Mouse (Mus musculus): ENCODE data around the gene Nudt14. TPM values are rescaled to one million over a fixed set of nuclear protein-coding genes. Genes with fewer than 3 reads are reported as not detected.

Nudt14 gene
- total and polyA plus RNA-seq, 2 experiments, result 21.2 to 29.3 TPM

- no peak for DNase-seq (ENCODE audit: extremely low read depth, low read depth, low spot score)
- Histone ChIP-seq H3K27me3 (ENCODE audit: control insufficient read depth, insufficient read depth, low read length) (no peaks in the 10 kb centered on the region), H3K36me3 (ENCODE audit: control insufficient read depth, insufficient read depth, low read length) (no peaks in the 10 kb centered on the region), H3K79me2 (ENCODE audit: control insufficient read depth, insufficient read depth, low read length) (no peaks in the 10 kb centered on the region), H3K4me1 (ENCODE audit: control insufficient read depth, insufficient read depth, low read length) (peaks cover 7% of the 10 kb centered on the region; the same call in 1 of the 2 replicates), H3K4me3 (ENCODE audit: insufficient read depth, low read depth, low read length) (no peak overlapping the region), H3K27ac (replicated peaks; ENCODE audit: insufficient read depth, low read depth, low read length) (no peak overlapping the region), H3K9ac (ENCODE audit: low read depth, low read length) (no peak overlapping the region)
- WGBS, result 89% methylated on average over 10 of the region's 10 CpGs
- no peak for TF ChIP-seq CTCF (IDR thresholded peaks at IDR 0.05; ENCODE audit: low read depth, low read length)
- TF ChIP-seq POLR2A (IDR thresholded peaks at IDR 0.05; ENCODE audit: extremely low read depth, insufficient read depth, low read length), result no peak
Observed at GRCm38 (mm10) chr12:112938873-112939565, 2.9 kb downstream of the Nudt14 start.

GRCm38 (mm10) chr12:112938366-112938765, 3.6 kb downstream of the Nudt14 start:
- H3K4me1 ChIP-seq (ENCODE audit: control insufficient read depth, insufficient read depth, low read length), result peaks cover 7% of the 10 kb centered on the region; the same call in 1 of the 2 replicates
- H3K27me3 ChIP-seq (ENCODE audit: control insufficient read depth, insufficient read depth, low read length), result no peaks in the 10 kb centered on the region
- no peak for DNase-seq (ENCODE audit: extremely low read depth, low read depth, low spot score)
- H3K36me3 ChIP-seq (ENCODE audit: control insufficient read depth, insufficient read depth, low read length), result no peaks in the 10 kb centered on the region
- no peak overlapping the region for H3K9ac ChIP-seq (ENCODE audit: low read depth, low read length)
- WGBS, result 96% methylated on average over 10 of the region's 10 CpGs
- no peak overlapping the region for H3K4me3 ChIP-seq (ENCODE audit: insufficient read depth, low read depth, low read length)
- H3K79me2 ChIP-seq (ENCODE audit: control insufficient read depth, insufficient read depth, low read length), result no peaks in the 10 kb centered on the region
- TF ChIP-seq POLR2A (IDR thresholded peaks at IDR 0.05; ENCODE audit: extremely low read depth, insufficient read depth, low read length), result no peak
- no peak for TF ChIP-seq CTCF (IDR thresholded peaks at IDR 0.05; ENCODE audit: low read depth, low read length)
- H3K27ac ChIP-seq (replicated peaks; ENCODE audit: insufficient read depth, low read depth, low read length), result no peak overlapping the region

GRCm38 (mm10) chr12:112937906-112938305, 4.0 kb downstream of the Nudt14 start:
- no peaks in the 10 kb centered on the region for H3K79me2 ChIP-seq (ENCODE audit: control insufficient read depth, insufficient read depth, low read length)
- WGBS, result 86% methylated on average over 9 of the region's 9 CpGs
- DNase-seq (ENCODE audit: extremely low read depth, low read depth, low spot score), result no peak
- TF ChIP-seq POLR2A (IDR thresholded peaks at IDR 0.05; ENCODE audit: extremely low read depth, insufficient read depth, low read length) (no peak), CTCF (IDR thresholded peaks at IDR 0.05; ENCODE audit: low read depth, low read length) (no peak)
- H3K9ac ChIP-seq (ENCODE audit: low read depth, low read length), result no peak overlapping the region
- H3K36me3 ChIP-seq (ENCODE audit: control insufficient read depth, insufficient read depth, low read length), result no peaks in the 10 kb centered on the region
- peaks cover 7% of the 10 kb centered on the region; the same call in 1 of the 2 replicates for H3K4me1 ChIP-seq (ENCODE audit: control insufficient read depth, insufficient read depth, low read length)
- H3K27me3 ChIP-seq (ENCODE audit: control insufficient read depth, insufficient read depth, low read length), result no peaks in the 10 kb centered on the region
- H3K4me3 ChIP-seq (ENCODE audit: insufficient read depth, low read depth, low read length), result no peak overlapping the region
- H3K27ac ChIP-seq (replicated peaks; ENCODE audit: insufficient read depth, low read depth, low read length), result no peak overlapping the region

- Histone ChIP-seq H3K36me3 (ENCODE audit: control insufficient read depth, insufficient read depth, low read length) (no peaks in the 10 kb centered on the region), H3K27me3 (ENCODE audit: control insufficient read depth, insufficient read depth, low read length) (peaks cover 26% of the 10 kb centered on the region), H3K79me2 (ENCODE audit: control insufficient read depth, insufficient read depth, low read length) (no peaks in the 10 kb centered on the region), H3K9ac (ENCODE audit: low read depth, low read length) (no peak overlapping the region), H3K4me3 (ENCODE audit: insufficient read depth, low read depth, low read length) (no peak overlapping the region), H3K4me1 (ENCODE audit: control insufficient read depth, insufficient read depth, low read length) (no peaks in the 10 kb centered on the region; the same call in 1 of the 2 replicates), H3K27ac (replicated peaks; ENCODE audit: insufficient read depth, low read depth, low read length) (no peak overlapping the region)
- TF ChIP-seq POLR2A (IDR thresholded peaks at IDR 0.05; ENCODE audit: extremely low read depth, insufficient read depth, low read length) (no peak), CTCF (IDR thresholded peaks at IDR 0.05; ENCODE audit: low read depth, low read length) (no peak)
- WGBS, result 48% methylated on average over 7 of the region's 7 CpGs
- no peak for DNase-seq (ENCODE audit: extremely low read depth, low read depth, low spot score)
Observed at GRCm38 (mm10) chr12:112932647-112933046, 9.3 kb downstream of the Nudt14 start.

- no peak within 1 kb of the TSS for H3K27ac ChIP-seq (replicated peaks; ENCODE audit: insufficient read depth, low read depth, low read length)
- no peaks in the 10 kb centered on the region for H3K79me2 ChIP-seq (ENCODE audit: control insufficient read depth, insufficient read depth, low read length)
- no peak for DNase-seq (ENCODE audit: extremely low read depth, low read depth, low spot score)
- H3K27me3 ChIP-seq (ENCODE audit: control insufficient read depth, insufficient read depth, low read length), result peaks cover 26% of the 10 kb centered on the region
- no peaks in the 10 kb centered on the region for H3K36me3 ChIP-seq (ENCODE audit: control insufficient read depth, insufficient read depth, low read length)
- TF ChIP-seq POLR2A (IDR thresholded peaks at IDR 0.05; ENCODE audit: extremely low read depth, insufficient read depth, low read length), result no peak
- TF ChIP-seq CTCF (IDR thresholded peaks at IDR 0.05; ENCODE audit: low read depth, low read length), result 0 out of 2 replicates have a peak, but pooled peaks have one; percentile 9
- H3K4me1 ChIP-seq (ENCODE audit: control insufficient read depth, insufficient read depth, low read length), result no peaks in the 10 kb centered on the region; the same call in 1 of the 2 replicates
- 19% methylated on average over 85 of the region's 85 CpGs for WGBS
- no peak within 1 kb of the TSS for H3K9ac ChIP-seq (ENCODE audit: low read depth, low read length)
- peak within 1 kb of the TSS; percentile 30; the same call in 1 of the 2 replicates for H3K4me3 ChIP-seq (ENCODE audit: insufficient read depth, low read depth, low read length)
Observed at GRCm38 (mm10) chr12:112929562-112930352, 12.2 kb downstream of the Nudt14 start, which contains the start of gene Jag2. Gene Jag2 (minus strand): TSS chr12:112929776.
